Mouse (Mus musculus) MEL (cell line): ENCODE results near the gene Cpeb4.

ENCODE experiments used
- CTCF ChIP-seq, 3 experiments: IDR thresholded peaks in 2 of 3; conservative IDR thresholded peaks in 1 of 3; 2 replicates each; pipeline ENCODE4 v1.5.1; 2011 to 2012; ENCODE audit warnings: low read length in 3 of 3, low read depth in 2 of 3, mild to moderate bottlenecking in 2 of 3, improper control_type of control experiment in 1 of 3, inconsistent platforms in 1 of 3, mixed read lengths in 1 of 3, moderate library complexity in 1 of 3; ENCODE audit not compliant: control insufficient read depth in 1 of 3, insufficient read depth in 1 of 3, poor library complexity in 1 of 3, severe bottlenecking in 1 of 3
- EP300 ChIP-seq, 2 experiments: IDR thresholded peaks; 2 replicates each; pipeline ENCODE4 v1.6.1; 2011; ENCODE audit warnings: improper control_type of control experiment in 2 of 2, low read length in 2 of 2, low read depth in 1 of 2, mild to moderate bottlenecking in 1 of 2
- ETS1 ChIP-seq: IDR thresholded peaks from 2 replicates; pipeline ENCODE4 v1.6.1; 2012; ENCODE audit warnings: low read depth, mild to moderate bottlenecking, inconsistent platforms, low read length, improper control_type of control experiment, moderate library complexity
- MAFK ChIP-seq: IDR thresholded peaks from 2 replicates; pipeline ENCODE4 v1.6.1; 2011; ENCODE audit warnings: low read depth, mild to moderate bottlenecking, low read length, improper control_type of control experiment, borderline replicate concordance
- MAZ ChIP-seq: IDR thresholded peaks from 2 replicates; pipeline ENCODE4 v1.6.1; 2012; ENCODE audit warnings: low read depth, mild to moderate bottlenecking, inconsistent platforms, low read length, improper control_type of control experiment
- POLR2A ChIP-seq, 2 experiments: IDR thresholded peaks; 2 replicates each; pipeline ENCODE4 v1.6.1; 2011 to 2012; ENCODE audit warnings: low read length in 2 of 2, mild to moderate bottlenecking in 2 of 2, control low read depth in 1 of 2, improper control_type of control experiment in 1 of 2, low read depth in 1 of 2, moderate library complexity in 1 of 2; ENCODE audit not compliant: control insufficient read depth in 1 of 2, insufficient read depth in 1 of 2, poor library complexity in 1 of 2
- USF1 ChIP-seq: IDR thresholded peaks from 2 replicates; pipeline ENCODE4 v1.6.1; 2014; ENCODE audit warnings: low read depth, mild to moderate bottlenecking, inconsistent platforms, low read length, improper control_type of control experiment, moderate library complexity
- ZKSCAN1 ChIP-seq: IDR thresholded peaks from 2 replicates; pipeline ENCODE4 v1.6.1; 2012; ENCODE audit warnings: low read depth, mild to moderate bottlenecking, inconsistent platforms, low read length, improper control_type of control experiment, moderate library complexity

- TF ChIP-seq EP300 (IDR thresholded peaks at IDR 0.05; ENCODE audit: low read depth in 1 of 2, low read length in 2 of 2) (no peak), ETS1 (no peak; the same call in 1 of the 2 replicates), CTCF (IDR thresholded peaks at IDR 0.05 in 2 of 3, conservative IDR thresholded peaks at IDR 0.05 in 1 of 3; ENCODE audit: control insufficient read depth in 1 of 3, insufficient read depth in 1 of 3, low read depth in 2 of 3, low read length in 3 of 3, poor library complexity in 1 of 3, severe bottlenecking in 1 of 3) (no peak), POLR2A (IDR thresholded peaks at IDR 0.05; ENCODE audit: control insufficient read depth in 1 of 2, insufficient read depth in 1 of 2, low read depth in 1 of 2, low read length in 2 of 2, poor library complexity in 1 of 2) (no peak), MAZ (peak; percentile 85), ZKSCAN1 (no peak), USF1 (no peak), MAFK (no peak)
Measured at GRCm38 (mm10) chr11:31948462-31949330, 76.7 kb downstream of the Cpeb4 start.
